Mouse (Mus musculus) hindbrain, embryonic 14.5 days (tissue): ENCODE measurements around the gene A1cf. TPM values are rescaled to one million over a fixed set of nuclear protein-coding genes. Genes with fewer than 3 reads are reported as not detected.

Experiments
- ATAC-seq: fragments of 200-750 bp; cut with Nextera tagmentation; 2 replicates; pipeline ENCODE4 v1.8.0; 2017; ENCODE audit warnings: moderate number of reproducible peaks, mild to moderate bottlenecking, moderate TSS enrichment, moderate library complexity; ENCODE audit not compliant: low FRiP score
- DNase-seq: peaks from one replicate; pipeline ENCODE4 v3.0.0-alpha.2; 2015; ENCODE audit warnings: low spot score
- H3K27ac ChIP-seq: fragments of 300-500 bp; sonication (generic); 2 replicates; pipeline ENCODE4 v1.5.1; 2014; ENCODE audit warnings: mild to moderate bottlenecking, moderate library complexity
- H3K27me3 ChIP-seq: fragments of 300-500 bp; sonication (generic); 2 replicates; pipeline ENCODE4 v1.6.1; 2014; ENCODE audit warnings: mild to moderate bottlenecking, low read length, mixed read lengths; ENCODE audit not compliant: control insufficient read depth, insufficient read depth
- H3K36me3 ChIP-seq: fragments of 300-500 bp; sonication (generic); replicated peaks from 2 replicates; pipeline ENCODE4 v1.6.1; 2014; ENCODE audit not compliant: control insufficient read depth, insufficient read depth
- H3K4me1 ChIP-seq: fragments of 300-500 bp; sonication (generic); replicated peaks from 2 replicates; pipeline ENCODE4 v1.6.1; 2014; ENCODE audit warnings: antibody characterized with exemption, low read length, mixed read lengths; ENCODE audit not compliant: control insufficient read depth, insufficient read depth
- H3K4me2 ChIP-seq: fragments of 300-500 bp; sonication (generic); replicated peaks from 2 replicates; pipeline ENCODE4 v1.6.1; 2014; ENCODE audit warnings: mild to moderate bottlenecking, moderate library complexity
- H3K4me3 ChIP-seq: fragments of 300-500 bp; sonication (generic); replicated peaks from 2 replicates; pipeline ENCODE4 v1.5.1; 2014; ENCODE audit warnings: mild to moderate bottlenecking, low read length
- H3K9ac ChIP-seq: fragments of 300-500 bp; sonication (generic); 2 replicates; pipeline ENCODE4 v1.6.1; 2014
- H3K9me3 ChIP-seq: fragments of 300-500 bp; sonication (generic); 2 replicates; pipeline ENCODE4 v1.6.1; 2016; ENCODE audit warnings: low read length; ENCODE audit not compliant: control insufficient read depth
- WGBS: fragments of 180-500 bp; shearing (Covaris S2); extraction: QIAGEN DNeasy Blood & Tissue Kit; methylation state at CpG from one replicate; pipeline ENCODE4 v1.1.7; 2014; 5-methylcytosine and 5-hydroxymethylcytosine counted together
- polyA plus RNA-seq: library from polyadenylated mRNA; unstranded; fragments of >200 nt; fragmentation: Nextera tagmentation; extraction: Ambion mirVana; gene quantifications from 2 replicates; pipeline ENCODE4 v1.2.1, GENCODE M21; 2014

A1cf gene
- polyA plus RNA-seq, 1 experiment from 2014 or later, result not detected

DNA sequence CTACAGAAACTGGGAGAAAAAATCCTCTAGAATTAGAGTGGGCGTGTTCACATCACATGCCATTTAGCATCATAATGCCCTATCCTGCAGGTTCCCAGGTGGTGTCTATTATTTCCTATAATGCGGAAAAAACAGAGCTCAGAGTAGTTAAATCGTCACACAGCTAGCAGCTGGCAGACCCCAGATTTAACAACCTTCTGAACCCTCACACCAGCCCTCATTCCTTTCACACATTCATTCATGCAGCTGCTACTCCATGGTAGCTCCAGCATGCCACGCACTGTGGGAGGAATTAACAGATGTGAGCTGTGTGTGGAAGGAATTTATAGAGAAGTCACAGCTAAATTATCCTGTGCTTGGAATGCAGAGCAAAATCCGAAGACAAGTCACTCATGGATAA, 53.3 kb downstream of the A1cf start:
- WGBS, result 39% methylated on average over 5 of the region's 5 CpGs
- H3K9ac ChIP-seq, result no peak overlapping the region
- H3K4me3 ChIP-seq, result no peak overlapping the region
- H3K4me2 ChIP-seq, result no peak overlapping the region
- ATAC-seq, result no peak
- DNase-seq, result no peak
- H3K27me3 ChIP-seq, result no peaks in the 10 kb centered on the region
- H3K36me3 ChIP-seq, result no peaks in the 10 kb centered on the region
- H3K4me1 ChIP-seq, result no peaks in the 10 kb centered on the region
- H3K9me3 ChIP-seq, result no peaks in the 10 kb centered on the region
- H3K27ac ChIP-seq, result no peak overlapping the region

- Histone ChIP-seq H3K4me2 (no peak overlapping the region), H3K4me3 (no peak overlapping the region), H3K27ac (no peak overlapping the region), H3K36me3 (no peaks in the 10 kb centered on the region), H3K9ac (no peak overlapping the region), H3K9me3 (no peaks in the 10 kb centered on the region), H3K4me1 (no peaks in the 10 kb centered on the region), H3K27me3 (no peaks in the 10 kb centered on the region)
- ATAC-seq (no peak), DNase-seq (no peak)
- 82% methylated on average over 6 of the region's 6 CpGs for WGBS
Measured at GRCm38 (mm10) chr19:31923615-31924352, 55.2 kb downstream of the A1cf start.

DNA sequence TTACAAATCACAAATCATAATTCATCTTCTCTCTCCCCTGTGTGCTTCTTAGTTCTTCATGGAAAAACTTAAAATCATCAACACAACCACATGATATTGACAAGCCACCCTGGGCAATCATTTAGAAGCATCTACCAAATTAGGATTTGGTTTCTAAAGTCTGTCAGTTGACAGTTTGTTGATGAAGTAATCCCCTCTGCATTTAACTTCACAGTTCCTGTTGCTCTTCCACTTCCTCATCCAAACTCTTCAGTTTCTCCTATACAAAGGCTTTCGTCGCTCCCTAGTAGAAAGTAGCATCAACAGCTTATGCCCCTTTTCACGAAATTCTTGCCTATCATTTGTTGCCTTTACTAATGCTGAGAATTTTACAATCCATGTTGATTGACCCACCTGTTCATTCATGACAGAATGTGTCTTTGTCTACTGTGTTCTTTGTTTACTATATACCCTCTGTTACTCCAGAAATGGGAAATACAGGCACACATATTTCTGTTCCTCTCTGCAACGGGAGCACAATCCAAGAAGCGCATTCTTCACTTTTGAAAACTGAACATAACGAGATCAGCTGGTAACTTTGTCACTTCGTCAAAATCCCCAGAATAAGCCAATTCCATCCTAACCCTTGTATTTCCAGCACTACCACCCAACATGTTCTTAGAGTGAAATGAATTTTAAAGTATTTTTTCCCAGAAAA, 82.4 kb downstream of the A1cf start:
- H3K4me1 ChIP-seq, result no peaks in the 10 kb centered on the region

GRCm38 (mm10) chr19:31953799-31954198, 85.2 kb downstream of the A1cf start:
- H3K9ac ChIP-seq, result no peak overlapping the region
- H3K36me3 ChIP-seq, result no peaks in the 10 kb centered on the region
- H3K27me3 ChIP-seq, result no peaks in the 10 kb centered on the region
- ATAC-seq (no peak), DNase-seq (no peak)
- no peak overlapping the region for H3K4me2 ChIP-seq
- no peak overlapping the region for H3K27ac ChIP-seq
- 77% methylated on average over 2 of the region's 2 CpGs for WGBS
- H3K9me3 ChIP-seq, result no peaks in the 10 kb centered on the region
- no peak overlapping the region for H3K4me3 ChIP-seq
- no peaks in the 10 kb centered on the region for H3K4me1 ChIP-seq

More for the DNA sequence above, 82.4 kb downstream of the A1cf start:
- ATAC-seq (no peak), DNase-seq (no peak)
- Histone ChIP-seq H3K27ac (no peak overlapping the region), H3K36me3 (no peaks in the 10 kb centered on the region), H3K4me3 (no peak overlapping the region), H3K9me3 (no peaks in the 10 kb centered on the region), H3K9ac (no peak overlapping the region), H3K27me3 (no peaks in the 10 kb centered on the region), H3K4me2 (no peak overlapping the region)
- 91% methylated on average over 7 of the region's 7 CpGs for WGBS

DNA sequence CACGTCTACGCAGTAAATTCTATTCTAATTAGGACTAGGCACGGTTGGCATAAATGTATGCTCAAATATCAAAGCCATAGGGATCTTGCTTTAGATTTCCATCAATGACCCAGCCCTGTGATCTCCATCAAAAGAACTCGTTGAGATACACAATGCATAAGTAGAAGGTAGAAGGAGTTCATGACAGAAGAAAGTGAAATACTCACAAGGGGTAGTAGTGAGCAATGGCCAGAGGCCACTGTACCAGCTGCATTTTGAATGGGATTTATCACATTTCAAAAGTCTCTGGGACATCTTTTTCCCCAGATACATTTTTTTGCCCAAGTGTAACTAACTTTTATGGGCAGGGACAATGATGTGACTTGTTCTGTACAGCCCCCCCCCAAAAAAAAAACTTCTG, 85.7 kb downstream of the A1cf start:
- Histone ChIP-seq H3K9me3 (no peaks in the 10 kb centered on the region), H3K27ac (no peak overlapping the region), H3K9ac (no peak overlapping the region), H3K4me2 (no peak overlapping the region), H3K4me3 (no peak overlapping the region), H3K36me3 (no peaks in the 10 kb centered on the region), H3K4me1 (no peaks in the 10 kb centered on the region), H3K27me3 (no peaks in the 10 kb centered on the region)
- ATAC-seq (no peak), DNase-seq (no peak)
- 87% methylated on average over 4 of the region's 4 CpGs for WGBS

- ATAC-seq, result no peak
- Histone ChIP-seq H3K4me3 (no peak overlapping the region), H3K4me2 (no peak overlapping the region), H3K27me3 (no peaks in the 10 kb centered on the region), H3K36me3 (no peaks in the 10 kb centered on the region), H3K9me3 (no peaks in the 10 kb centered on the region), H3K9ac (no peak overlapping the region), H3K4me1 (no peaks in the 10 kb centered on the region), H3K27ac (no peak overlapping the region)
- no peak for DNase-seq
- 84% methylated on average over 4 of the region's 4 CpGs for WGBS
Measured at GRCm38 (mm10) chr19:31954696-31955095, 86.1 kb downstream of the A1cf start.

GRCm38 (mm10) chr19:31956359-31956758, 87.8 kb downstream of the A1cf start:
- H3K4me3 ChIP-seq, result no peak overlapping the region
- no peaks in the 10 kb centered on the region for H3K36me3 ChIP-seq
- no peak overlapping the region for H3K9ac ChIP-seq
- no peaks in the 10 kb centered on the region for H3K4me1 ChIP-seq
- H3K27me3 ChIP-seq, result no peaks in the 10 kb centered on the region
- no peak overlapping the region for H3K4me2 ChIP-seq
- ATAC-seq, result no peak
- 85% methylated on average over 2 of the region's 2 CpGs for WGBS
- H3K9me3 ChIP-seq, result no peaks in the 10 kb centered on the region
- no peak for DNase-seq
- H3K27ac ChIP-seq, result no peak overlapping the region

GRCm38 (mm10) chr19:31960434-31960833, 91.9 kb downstream of the A1cf start:
- Histone ChIP-seq H3K36me3 (no peaks in the 10 kb centered on the region), H3K4me2 (no peak overlapping the region), H3K27ac (no peak overlapping the region), H3K4me3 (no peak overlapping the region), H3K27me3 (no peaks in the 10 kb centered on the region), H3K9ac (no peak overlapping the region), H3K4me1 (no peaks in the 10 kb centered on the region), H3K9me3 (no peaks in the 10 kb centered on the region)
- no peak for DNase-seq
- WGBS, result 95% methylated on average over 2 of the region's 2 CpGs
- ATAC-seq, result no peak

- WGBS, result 69% methylated on average over 3 of the region's 3 CpGs
- H3K9me3 ChIP-seq, result no peaks in the 10 kb centered on the region
- no peaks in the 10 kb centered on the region for H3K36me3 ChIP-seq
- H3K4me2 ChIP-seq, result no peak overlapping the region
- no peaks in the 10 kb centered on the region for H3K27me3 ChIP-seq
- no peak overlapping the region for H3K27ac ChIP-seq
- ATAC-seq, result no peak
- H3K9ac ChIP-seq, result no peak overlapping the region
- H3K4me1 ChIP-seq, result no peaks in the 10 kb centered on the region
- no peak overlapping the region for H3K4me3 ChIP-seq
- no peak for DNase-seq
Measured at GRCm38 (mm10) chr19:31963147-31963546, 94.6 kb downstream of the A1cf start.
